Mouse (Mus musculus) liver, postnatal 0 days (tissue): Measurements from ENCODE around the gene Card14. TPM values are rescaled to one million over a fixed set of nuclear protein-coding genes. Genes with fewer than 3 reads are reported as not detected.
"Not testable (repeated sequence)": the region's sequence is repeated elsewhere in the genome, so short reads cannot be mapped to it uniquely, and the experiment has no call there.

Experiments used
- ATAC-seq: fragments of 200-750 bp; cut with Nextera tagmentation; 2 replicates; pipeline ENCODE4 v1.8.0; 2017; ENCODE audit warnings: mild to moderate bottlenecking, moderate library complexity
- DNase-seq: peaks from one replicate; pipeline ENCODE4 v3.0.0-alpha.2; 2016
- H3K27ac ChIP-seq: fragments of 300-500 bp; sonication (generic); 2 replicates; pipeline ENCODE4 v1.5.1; 2014; ENCODE audit warnings: antibody characterized with exemption, moderate library complexity, mild to moderate bottlenecking, low read depth
- H3K27me3 ChIP-seq: fragments of 300-500 bp; sonication (generic); 2 replicates; pipeline ENCODE4 v1.6.1; 2014; ENCODE audit warnings: low read length, control low read depth, mixed read lengths; ENCODE audit not compliant: insufficient read depth
- H3K36me3 ChIP-seq: fragments of 300-500 bp; sonication (generic); replicated peaks from 2 replicates; pipeline ENCODE4 v1.6.1; 2014; ENCODE audit warnings: mild to moderate bottlenecking, control low read depth, low read length, moderate library complexity, mixed read lengths; ENCODE audit not compliant: insufficient read depth
- H3K4me1 ChIP-seq: fragments of 300-500 bp; sonication (generic); 2 replicates; pipeline ENCODE4 v1.6.1; 2014; ENCODE audit warnings: antibody characterized with exemption, mild to moderate bottlenecking, control low read depth; ENCODE audit not compliant: insufficient read depth
- H3K4me2 ChIP-seq: fragments of 300-500 bp; sonication (generic); 2 replicates; pipeline ENCODE4 v1.6.1; 2014; ENCODE audit warnings: low read depth, mild to moderate bottlenecking, low read length, moderate library complexity, mixed read lengths
- H3K4me3 ChIP-seq: fragments of 300-500 bp; sonication (generic); 2 replicates; pipeline ENCODE4 v1.5.1; 2014; ENCODE audit warnings: low read depth, low read length
- H3K9ac ChIP-seq: fragments of 300-500 bp; sonication (generic); replicated peaks from 2 replicates; pipeline ENCODE4 v1.6.1; 2014; ENCODE audit warnings: mild to moderate bottlenecking, moderate library complexity
- H3K9me3 ChIP-seq: fragments of 300-500 bp; sonication (generic); 2 replicates; pipeline ENCODE4 v1.6.1; 2016; ENCODE audit warnings: mild to moderate bottlenecking, control low read depth, low read length, mixed read lengths
- CTCF ChIP-seq: sonication (generic); IDR thresholded peaks from 2 replicates; pipeline ENCODE4 v1.5.1; 2016; ENCODE audit warnings: antibody characterized with exemption, low read depth
- EP300 ChIP-seq: IDR thresholded peaks from 2 replicates; pipeline ENCODE4 v1.6.1; 2016; ENCODE audit warnings: antibody characterized with exemption, low read depth, mild to moderate bottlenecking
- WGBS: fragments of 180-500 bp; shearing (Covaris S2); extraction: QIAGEN DNeasy Blood & Tissue Kit; methylation state at CpG from one replicate; pipeline ENCODE4 v1.1.7; 2014; ENCODE audit not compliant: insufficient replicate concordance; 5-methylcytosine and 5-hydroxymethylcytosine counted together
- polyA plus RNA-seq: library from polyadenylated mRNA; unstranded; fragments of >200 nt; fragmentation: Nextera tagmentation; extraction: Ambion mirVana; gene quantifications from 2 replicates; pipeline ENCODE4 v1.2.1, GENCODE M21; 2015

Gene Card14
- polyA plus RNA-seq, 1 experiment from 2014 or later = 0.09 TPM

- ATAC-seq (no peak), DNase-seq (no peak)
- H3K9ac ChIP-seq = no peak overlapping the region
- H3K4me2 ChIP-seq = no peak overlapping the region
- no peaks in the 10 kb centered on the region for H3K9me3 ChIP-seq
- H3K4me3 ChIP-seq = no peak overlapping the region
- no peak overlapping the region for H3K27ac ChIP-seq
- no peaks in the 10 kb centered on the region for H3K4me1 ChIP-seq
- peaks cover 15% of the 10 kb centered on the region for H3K36me3 ChIP-seq
- TF ChIP-seq CTCF = no peak
- no peak for TF ChIP-seq EP300
- WGBS = 82% methylated on average over 15 of the region's 15 CpGs
- H3K27me3 ChIP-seq = no peaks in the 10 kb centered on the region
These were observed 26.5 kb upstream of the Card14 start for GRCm38 (mm10) chr11:119281030-119281429.

- Histone ChIP-seq H3K9me3 (no peaks in the 10 kb centered on the region), H3K9ac (no peak overlapping the region), H3K27ac (no peak overlapping the region), H3K4me2 (no peak overlapping the region), H3K4me1 (no peaks in the 10 kb centered on the region), H3K27me3 (no peaks in the 10 kb centered on the region), H3K4me3 (no peak overlapping the region), H3K36me3 (peaks cover 44% of the 10 kb centered on the region)
- 71% methylated on average over 9 of the region's 9 CpGs for WGBS
- DNase-seq (no peak), ATAC-seq (no peak)
- TF ChIP-seq EP300 = no peak
- no peak for TF ChIP-seq CTCF
These were observed 21.6 kb upstream of the Card14 start for GRCm38 (mm10) chr11:119285791-119286527.

- H3K4me1 ChIP-seq = no peaks in the 10 kb centered on the region
- no peaks in the 10 kb centered on the region for H3K9me3 ChIP-seq
- ATAC-seq (no peak), DNase-seq (no peak)
- no peak overlapping the region for H3K27ac ChIP-seq
- WGBS = 88% methylated on average over 20 of the region's 20 CpGs
- H3K36me3 ChIP-seq = peaks cover 52% of the 10 kb centered on the region
- no peak overlapping the region for H3K9ac ChIP-seq
- no peak overlapping the region for H3K4me2 ChIP-seq
- TF ChIP-seq CTCF = no peak
- TF ChIP-seq EP300 = no peak
- H3K4me3 ChIP-seq = no peak overlapping the region
- H3K27me3 ChIP-seq = no peaks in the 10 kb centered on the region
These were observed 20.2 kb upstream of the Card14 start for GRCm38 (mm10) chr11:119287207-119287992.

GRCm38 (mm10) chr11:119292861-119293260, 14.7 kb upstream of the Card14 start:
- 95% methylated on average over 8 of the region's 8 CpGs for WGBS

GRCm38 (mm10) chr11:119297996-119298395, 9.6 kb upstream of the Card14 start:
- Histone ChIP-seq H3K36me3 (peaks cover 46% of the 10 kb centered on the region), H3K9me3 (no peaks in the 10 kb centered on the region), H3K4me1 (peaks cover 11% of the 10 kb centered on the region), H3K27ac (no peak overlapping the region), H3K9ac (no peak overlapping the region), H3K4me3 (0 out of 2 replicates have a peak overlapping the region, but pooled peaks have one; percentile 97), H3K4me2 (peak overlapping the region; percentile 78; the same call in 1 of the 2 replicates), H3K27me3 (no peaks in the 10 kb centered on the region)
- TF ChIP-seq EP300 = no peak
- TF ChIP-seq CTCF = no peak
- 38% methylated on average over 6 of the region's 6 CpGs for WGBS
- DNase-seq (no peak), ATAC-seq (no peak)

More at GRCm38 (mm10) chr11:119292861-119293260, 14.7 kb upstream of the Card14 start:
- ATAC-seq, H3K4me3 ChIP-seq, H3K4me2 ChIP-seq, H3K9me3 ChIP-seq, DNase-seq, H3K4me1 ChIP-seq, H3K27me3 ChIP-seq, H3K27ac ChIP-seq, H3K9ac ChIP-seq: not testable (repeated sequence)
- H3K36me3 ChIP-seq = peaks cover 89% of the 10 kb centered on the region

- H3K9ac ChIP-seq = peak overlapping the region; percentile 99
- H3K4me1 ChIP-seq = peaks cover 11% of the 10 kb centered on the region
- ATAC-seq = no peak
- DNase-seq = no peak
- peak overlapping the region; percentile 97 for H3K4me3 ChIP-seq
- TF ChIP-seq EP300 (no peak), CTCF (no peak)
- no peaks in the 10 kb centered on the region for H3K27me3 ChIP-seq
- peak overlapping the region; percentile 90 for H3K27ac ChIP-seq
- H3K36me3 ChIP-seq = peaks cover 37% of the 10 kb centered on the region
- peak overlapping the region; percentile 78 for H3K4me2 ChIP-seq
- 7% methylated on average over 7 of the region's 7 CpGs for WGBS
- no peaks in the 10 kb centered on the region for H3K9me3 ChIP-seq
These were observed 8.7 kb upstream of the Card14 start for GRCm38 (mm10) chr11:119298917-119299316.
